Mouse (Mus musculus): Measurements from ENCODE around the gene Btbd16. TPM values are rescaled to one million over a fixed set of nuclear protein-coding genes. Genes with fewer than 3 reads are reported as not detected.
A peak's percentile ranks its signal among the peaks of the same experiment; 100 is the strongest.

The Btbd16 gene
- polyA plus RNA-seq, 1 experiment from 2014 or later, result not detected

- H3K9ac ChIP-seq (ENCODE audit: low read length), result no peak overlapping the region
- peak overlapping the region; percentile 5; the same call in 1 of the 2 replicates for H3K4me2 ChIP-seq (ENCODE audit: low read length)
- peaks cover 26% of the 10 kb centered on the region in 2 experiments for H3K4me1 ChIP-seq (ENCODE audit: control insufficient read depth in 2 of 2, insufficient read depth in 2 of 2, low read length in 2 of 2)
- no peak for ATAC-seq (ENCODE audit: insufficient number of reproducible peaks, insufficient read depth, low FRiP score, low read depth)
- no peaks in the 10 kb centered on the region for H3K27me3 ChIP-seq (ENCODE audit: control insufficient read depth, insufficient read depth, low read length)
- H3K36me3 ChIP-seq (ENCODE audit: control insufficient read depth, insufficient read depth, low read length), result no peaks in the 10 kb centered on the region
- no peak overlapping the region for H3K4me3 ChIP-seq (ENCODE audit: control insufficient read depth in 1 of 2, insufficient read depth in 1 of 2, low read depth in 1 of 2, low read length in 2 of 2)
- H3K9me3 ChIP-seq (ENCODE audit: control insufficient read depth, low read length), result no peaks in the 10 kb centered on the region
- 33% methylated on average over 18 of the region's 18 CpGs for WGBS
- 0 out of 4 replicates have a peak overlapping the region, but pooled peaks of 1 of the 2 experiments have one; percentile 1 for H3K27ac ChIP-seq (replicated peaks in 1 of 2; ENCODE audit: control insufficient read depth in 1 of 2, insufficient read depth in 1 of 2, low read depth in 2 of 2, low read length in 2 of 2)
Measured at GRCm38 (mm10) chr7:130834958-130835861, 61.3 kb downstream of the Btbd16 start.

GRCm38 (mm10) chr7:130836066-130836465, 62.2 kb downstream of the Btbd16 start:
- H3K4me1 ChIP-seq (ENCODE audit: control insufficient read depth in 2 of 2, insufficient read depth in 2 of 2, low read length in 2 of 2), result peaks cover 26% of the 10 kb centered on the region in 2 experiments
- H3K9ac ChIP-seq (ENCODE audit: low read length), result no peak overlapping the region
- H3K9me3 ChIP-seq (ENCODE audit: control insufficient read depth, low read length), result no peaks in the 10 kb centered on the region
- 87% methylated on average over 9 of the region's 9 CpGs for WGBS
- H3K4me3 ChIP-seq (ENCODE audit: control insufficient read depth in 1 of 2, insufficient read depth in 1 of 2, low read depth in 1 of 2, low read length in 2 of 2), result no peak overlapping the region
- H3K4me2 ChIP-seq (ENCODE audit: low read length), result no peak overlapping the region
- ATAC-seq (ENCODE audit: insufficient number of reproducible peaks, insufficient read depth, low FRiP score, low read depth), result no peak
- no peaks in the 10 kb centered on the region for H3K27me3 ChIP-seq (ENCODE audit: control insufficient read depth, insufficient read depth, low read length)
- H3K36me3 ChIP-seq (ENCODE audit: control insufficient read depth, insufficient read depth, low read length), result no peaks in the 10 kb centered on the region
- no peak overlapping the region for H3K27ac ChIP-seq (replicated peaks in 1 of 2; ENCODE audit: control insufficient read depth in 1 of 2, insufficient read depth in 1 of 2, low read depth in 2 of 2, low read length in 2 of 2)

- Histone ChIP-seq H3K27ac (replicated peaks in 1 of 2; ENCODE audit: control insufficient read depth in 1 of 2, insufficient read depth in 1 of 2, low read depth in 2 of 2, low read length in 2 of 2) (peak overlapping the region in 1 of 2 experiments; percentile 1; a peak in 1 of 4 replicates), H3K4me2 (ENCODE audit: low read length) (peak overlapping the region; percentile 12; the same call in 1 of the 2 replicates), H3K4me1 (ENCODE audit: control insufficient read depth in 2 of 2, insufficient read depth in 2 of 2, low read length in 2 of 2) (peaks cover 26 to 30% of the 10 kb centered on the region in 2 experiments), H3K36me3 (ENCODE audit: control insufficient read depth, insufficient read depth, low read length) (no peaks in the 10 kb centered on the region), H3K4me3 (ENCODE audit: control insufficient read depth in 1 of 2, insufficient read depth in 1 of 2, low read depth in 1 of 2, low read length in 2 of 2) (no peak overlapping the region), H3K9me3 (ENCODE audit: control insufficient read depth, low read length) (no peaks in the 10 kb centered on the region), H3K27me3 (ENCODE audit: control insufficient read depth, insufficient read depth, low read length) (no peaks in the 10 kb centered on the region), H3K9ac (ENCODE audit: low read length) (no peak overlapping the region)
- ATAC-seq (ENCODE audit: insufficient number of reproducible peaks, insufficient read depth, low FRiP score, low read depth), result no peak
- 38% methylated on average over 12 of the region's 12 CpGs for WGBS
Measured at GRCm38 (mm10) chr7:130837941-130838657, 64.2 kb downstream of the Btbd16 start.

- ATAC-seq (ENCODE audit: insufficient number of reproducible peaks, insufficient read depth, low FRiP score, low read depth), result no peak
- no peak overlapping the region for H3K4me3 ChIP-seq (ENCODE audit: control insufficient read depth in 1 of 2, insufficient read depth in 1 of 2, low read depth in 1 of 2, low read length in 2 of 2)
- no peaks in the 10 kb centered on the region for H3K9me3 ChIP-seq (ENCODE audit: control insufficient read depth, low read length)
- H3K9ac ChIP-seq (ENCODE audit: low read length), result no peak overlapping the region
- H3K4me1 ChIP-seq (ENCODE audit: control insufficient read depth in 2 of 2, insufficient read depth in 2 of 2, low read length in 2 of 2), result peaks cover 26 to 30% of the 10 kb centered on the region in 2 experiments
- no peaks in the 10 kb centered on the region for H3K27me3 ChIP-seq (ENCODE audit: control insufficient read depth, insufficient read depth, low read length)
- no peaks in the 10 kb centered on the region for H3K36me3 ChIP-seq (ENCODE audit: control insufficient read depth, insufficient read depth, low read length)
- WGBS, result 82% methylated on average over 3 of the region's 3 CpGs
- H3K27ac ChIP-seq (replicated peaks in 1 of 2; ENCODE audit: control insufficient read depth in 1 of 2, insufficient read depth in 1 of 2, low read depth in 2 of 2, low read length in 2 of 2), result no peak overlapping the region
- H3K4me2 ChIP-seq (ENCODE audit: low read length), result no peak overlapping the region
Measured at GRCm38 (mm10) chr7:130838658-130839025, 64.8 kb downstream of the Btbd16 start.

- ATAC-seq (ENCODE audit: insufficient number of reproducible peaks, insufficient read depth, low FRiP score, low read depth), result no peak
- Histone ChIP-seq H3K27me3 (ENCODE audit: control insufficient read depth, insufficient read depth, low read length) (no peaks in the 10 kb centered on the region), H3K9ac (ENCODE audit: low read length) (no peak overlapping the region), H3K9me3 (ENCODE audit: control insufficient read depth, low read length) (no peaks in the 10 kb centered on the region), H3K36me3 (ENCODE audit: control insufficient read depth, insufficient read depth, low read length) (no peaks in the 10 kb centered on the region), H3K27ac (replicated peaks in 1 of 2; ENCODE audit: control insufficient read depth in 1 of 2, insufficient read depth in 1 of 2, low read depth in 2 of 2, low read length in 2 of 2) (no peak overlapping the region), H3K4me1 (ENCODE audit: control insufficient read depth in 2 of 2, insufficient read depth in 2 of 2, low read length in 2 of 2) (peaks cover 24 to 28% of the 10 kb centered on the region in 2 experiments), H3K4me3 (ENCODE audit: control insufficient read depth in 1 of 2, insufficient read depth in 1 of 2, low read depth in 1 of 2, low read length in 2 of 2) (no peak overlapping the region), H3K4me2 (ENCODE audit: low read length) (no peak overlapping the region)
- 91% methylated on average over 12 of the region's 12 CpGs for WGBS
Measured at GRCm38 (mm10) chr7:130839380-130840100, 65.7 kb downstream of the Btbd16 start.

- no peaks in the 10 kb centered on the region for H3K9me3 ChIP-seq (ENCODE audit: control insufficient read depth, low read length)
- 82% methylated on average over 17 of the region's 17 CpGs for WGBS
- H3K27ac ChIP-seq (replicated peaks in 1 of 2; ENCODE audit: control insufficient read depth in 1 of 2, insufficient read depth in 1 of 2, low read depth in 2 of 2, low read length in 2 of 2), result no peak overlapping the region
- no peak overlapping the region for H3K9ac ChIP-seq (ENCODE audit: low read length)
- H3K4me1 ChIP-seq (ENCODE audit: control insufficient read depth in 2 of 2, insufficient read depth in 2 of 2, low read length in 2 of 2), result peaks cover 0 to 8% of the 10 kb centered on the region in 2 experiments; a peak in 1 of 4 replicates
- no peak for ATAC-seq (ENCODE audit: insufficient number of reproducible peaks, insufficient read depth, low FRiP score, low read depth)
- H3K27me3 ChIP-seq (ENCODE audit: control insufficient read depth, insufficient read depth, low read length), result no peaks in the 10 kb centered on the region
- no peaks in the 10 kb centered on the region for H3K36me3 ChIP-seq (ENCODE audit: control insufficient read depth, insufficient read depth, low read length)
- no peak overlapping the region for H3K4me3 ChIP-seq (ENCODE audit: control insufficient read depth in 1 of 2, insufficient read depth in 1 of 2, low read depth in 1 of 2, low read length in 2 of 2)
- no peak overlapping the region for H3K4me2 ChIP-seq (ENCODE audit: low read length)
Measured at GRCm38 (mm10) chr7:130847164-130847718, 73.4 kb downstream of the Btbd16 start.

All from heart, embryonic 14.5 days (tissue).